Mouse (Mus musculus): ENCODE measurements around the gene Gm5891. TPM values are rescaled to one million over a fixed set of nuclear protein-coding genes. Genes with fewer than 3 reads are reported as not detected.

The Gm5891 gene
- not detected in 2 replicates for polyA plus RNA-seq (2015; fragmentation: Nextera tagmentation; extraction: Ambion mirVana)

GRCm38 (mm10) chr7:21921191-21921590 is at the start of gene Gm5891:
TSS of gene Gm5891 (minus strand) at chr7:21921291.

Other genes starting within 250 kb of the Gm5891 start
- gene Gm4175, start 159.8 kb downstream of the Gm5891 start, polyA plus RNA-seq (2015; fragmentation: Nextera tagmentation; extraction: Ambion mirVana): not detected in 2 replicates
- not detected in 2 replicates for gene Gm4177, start 124.6 kb downstream of the Gm5891 start, polyA plus RNA-seq (2015; fragmentation: Nextera tagmentation; extraction: Ambion mirVana)
- not detected in 2 replicates for gene Vmn1r135, start 88.9 kb downstream of the Gm5891 start, polyA plus RNA-seq (2015; fragmentation: Nextera tagmentation; extraction: Ambion mirVana)
- gene Gm5725, start 77.0 kb downstream of the Gm5891 start, polyA plus RNA-seq (2015; fragmentation: Nextera tagmentation; extraction: Ambion mirVana): not detected in 2 replicates
- not detected in 2 replicates for gene Vmn1r137, start 73.3 kb upstream of the Gm5891 start, polyA plus RNA-seq (2015; fragmentation: Nextera tagmentation; extraction: Ambion mirVana)
- not detected in 2 replicates for gene Vmn1r138, start 107.6 kb upstream of the Gm5891 start, polyA plus RNA-seq (2015; fragmentation: Nextera tagmentation; extraction: Ambion mirVana)
- not detected in 2 replicates for gene Gm6176, start 135.0 kb upstream of the Gm5891 start, polyA plus RNA-seq (2015; fragmentation: Nextera tagmentation; extraction: Ambion mirVana)
- not detected in 2 replicates for gene Vmn1r139, start 147.8 kb upstream of the Gm5891 start, polyA plus RNA-seq (2015; fragmentation: Nextera tagmentation; extraction: Ambion mirVana)
- gene Gm16451, start 197.0 kb upstream of the Gm5891 start, polyA plus RNA-seq (2015; fragmentation: Nextera tagmentation; extraction: Ambion mirVana): not detected in 2 replicates
- gene Gm10666, start 213.4 kb upstream of the Gm5891 start, polyA plus RNA-seq (2015; fragmentation: Nextera tagmentation; extraction: Ambion mirVana): not detected in 2 replicates
- not detected in 2 replicates for gene Vmn1r142, start 242.7 kb upstream of the Gm5891 start, polyA plus RNA-seq (2015; fragmentation: Nextera tagmentation; extraction: Ambion mirVana)

Data from neural tube, postnatal 0 days (tissue).